Mouse (Mus musculus) kidney, postnatal 10 days (tissue): ENCODE results near the gene Pla2g4f.

Experiments
- DNase-seq: peaks from one replicate; pipeline ENCODE4 v3.0.0; 2021; ENCODE audit warnings: mixed read lengths

The Pla2g4f gene

GRCm38 (mm10) chr2:120313976-120314375 lies at the start of gene Pla2g4f:
TSS of gene Pla2g4f (minus strand) at chr2:120314165.
- no peak for DNase-seq

- DNase-seq, result no peak
Measured at GRCm38 (mm10) chr2:120360425-120360824, 46.5 kb upstream of the Pla2g4f start.

GRCm38 (mm10) chr2:120352682-120353646 lies 39.0 kb upstream of the Pla2g4f start, which contains the start of gene Vps39:
TSS of gene Vps39 (minus strand) at chr2:120353137.
- peak; percentile 95 for DNase-seq

GRCm38 (mm10) chr2:120351321-120351720 lies 37.4 kb upstream of the Pla2g4f start:
- DNase-seq, result no peak

GRCm38 (mm10) chr2:120348120-120348519 lies 34.2 kb upstream of the Pla2g4f start:
- DNase-seq, result peak; percentile 57

GRCm38 (mm10) chr2:120341741-120342140 lies 27.8 kb upstream of the Pla2g4f start:
- no peak for DNase-seq

GRCm38 (mm10) chr2:120337886-120338285 lies 23.9 kb upstream of the Pla2g4f start:
- no peak for DNase-seq

- no peak for DNase-seq
Measured at GRCm38 (mm10) chr2:120331575-120331974, 17.6 kb upstream of the Pla2g4f start.

GRCm38 (mm10) chr2:120315077-120315476 lies 1.1 kb upstream of the Pla2g4f start:
- no peak for DNase-seq

GRCm38 (mm10) chr2:120314487-120314886 lies 522 bp upstream of the Pla2g4f start:
- DNase-seq, result no peak

GRCm38 (mm10) chr2:120312276-120312825 lies 1.6 kb downstream of the Pla2g4f start:
- DNase-seq, result no peak

- no peak for DNase-seq
Measured at GRCm38 (mm10) chr2:120304113-120304512, 9.9 kb downstream of the Pla2g4f start.

- no peak for DNase-seq
Measured at GRCm38 (mm10) chr2:120301076-120301475, 12.9 kb downstream of the Pla2g4f start.

GRCm38 (mm10) chr2:120299866-120300265 lies 14.1 kb downstream of the Pla2g4f start:
- no peak for DNase-seq

- DNase-seq, result no peak
Measured at GRCm38 (mm10) chr2:120296160-120296559, 17.8 kb downstream of the Pla2g4f start.

- DNase-seq, result no peak
Measured at GRCm38 (mm10) chr2:120291471-120292078, 22.4 kb downstream of the Pla2g4f start.

GRCm38 (mm10) chr2:120288995-120289394 lies 25.0 kb downstream of the Pla2g4f start, which contains the start of gene Pla2g4d:
TSS of gene Pla2g4d (minus strand) at chr2:120289197.
- no peak for DNase-seq

- no peak for DNase-seq
Measured at GRCm38 (mm10) chr2:120288401-120288800, 25.6 kb downstream of the Pla2g4f start.

- no peak for DNase-seq
Measured at GRCm38 (mm10) chr2:120285639-120286038, 28.3 kb downstream of the Pla2g4f start.

GRCm38 (mm10) chr2:120284705-120285104 lies 29.3 kb downstream of the Pla2g4f start:
- DNase-seq, result no peak

- DNase-seq, result no peak
Measured at GRCm38 (mm10) chr2:120284094-120284493, 29.9 kb downstream of the Pla2g4f start.

GRCm38 (mm10) chr2:120283550-120283949 lies 30.4 kb downstream of the Pla2g4f start:
- no peak for DNase-seq

GRCm38 (mm10) chr2:120281221-120281620 lies 32.7 kb downstream of the Pla2g4f start:
- no peak for DNase-seq
